Mouse (Mus musculus) ZHBTc4 (cell line): Measurements from ENCODE around the gene Cdh13.

Source experiments
- DNase-seq: peaks from one replicate; pipeline ENCODE4 v3.0.0-alpha.2; 2011; ENCODE audit warnings: low read depth, low spot score

The Cdh13 gene

DNA sequence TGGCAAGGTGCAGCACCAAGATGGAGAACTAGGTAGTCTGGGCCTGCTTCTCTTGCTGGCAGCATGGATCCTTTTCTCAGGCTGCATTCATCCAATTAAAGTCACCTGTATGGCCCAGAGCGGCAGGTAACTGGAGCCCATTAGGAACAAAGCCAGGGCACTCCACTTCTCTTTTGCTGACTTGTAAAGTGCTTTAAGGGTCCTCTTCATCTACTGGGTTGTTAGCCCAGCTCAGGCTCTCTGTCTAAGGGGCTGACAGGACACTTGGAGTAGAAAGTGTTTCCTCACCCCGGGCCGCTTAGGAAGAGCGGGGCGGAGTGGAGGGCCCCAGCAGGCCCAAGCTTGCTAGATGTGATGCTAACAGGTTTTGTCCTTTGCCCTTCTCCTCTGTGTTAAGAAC is 12.9 kb downstream of the Cdh13 start:
- DNase-seq = no peak

DNA sequence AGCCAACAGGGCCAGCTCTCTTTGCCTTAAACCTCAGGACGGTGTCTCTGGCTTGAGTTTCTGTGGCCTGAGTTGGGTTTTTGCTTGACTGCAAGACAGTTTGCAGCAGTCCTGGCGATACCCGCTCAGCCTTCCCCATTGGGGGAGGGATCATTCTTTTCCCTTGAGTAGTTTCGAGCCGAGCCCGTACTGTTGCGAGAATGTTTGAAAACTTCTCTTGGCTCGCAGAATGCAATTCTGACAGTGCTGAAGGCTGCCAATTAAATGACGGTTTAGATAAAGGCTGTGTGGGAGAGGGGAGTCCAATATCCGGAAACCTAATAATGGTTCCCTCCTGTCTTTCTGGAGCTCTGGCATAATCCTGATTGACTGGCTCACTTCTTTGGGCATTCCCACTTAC is 23.4 kb downstream of the Cdh13 start:
- no peak for DNase-seq

DNA sequence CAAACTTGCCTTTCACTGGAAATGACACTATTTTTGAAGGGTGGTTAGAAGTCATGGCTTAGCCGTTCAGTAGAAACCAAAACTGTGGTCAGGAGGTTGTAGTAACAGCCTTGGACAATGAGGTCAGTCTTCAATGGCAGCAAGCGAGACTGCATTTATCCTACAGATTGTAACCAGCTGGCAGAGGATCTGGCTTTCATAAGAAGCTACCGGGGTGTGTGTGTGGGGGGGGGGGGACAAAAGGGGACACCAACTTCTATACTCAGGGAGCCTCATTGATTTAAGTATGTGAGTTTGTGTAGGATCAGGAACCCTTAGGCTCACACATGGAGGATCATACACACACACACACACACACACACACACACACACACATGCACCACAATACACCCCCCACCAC is 25.6 kb downstream of the Cdh13 start:
- no peak for DNase-seq

DNA sequence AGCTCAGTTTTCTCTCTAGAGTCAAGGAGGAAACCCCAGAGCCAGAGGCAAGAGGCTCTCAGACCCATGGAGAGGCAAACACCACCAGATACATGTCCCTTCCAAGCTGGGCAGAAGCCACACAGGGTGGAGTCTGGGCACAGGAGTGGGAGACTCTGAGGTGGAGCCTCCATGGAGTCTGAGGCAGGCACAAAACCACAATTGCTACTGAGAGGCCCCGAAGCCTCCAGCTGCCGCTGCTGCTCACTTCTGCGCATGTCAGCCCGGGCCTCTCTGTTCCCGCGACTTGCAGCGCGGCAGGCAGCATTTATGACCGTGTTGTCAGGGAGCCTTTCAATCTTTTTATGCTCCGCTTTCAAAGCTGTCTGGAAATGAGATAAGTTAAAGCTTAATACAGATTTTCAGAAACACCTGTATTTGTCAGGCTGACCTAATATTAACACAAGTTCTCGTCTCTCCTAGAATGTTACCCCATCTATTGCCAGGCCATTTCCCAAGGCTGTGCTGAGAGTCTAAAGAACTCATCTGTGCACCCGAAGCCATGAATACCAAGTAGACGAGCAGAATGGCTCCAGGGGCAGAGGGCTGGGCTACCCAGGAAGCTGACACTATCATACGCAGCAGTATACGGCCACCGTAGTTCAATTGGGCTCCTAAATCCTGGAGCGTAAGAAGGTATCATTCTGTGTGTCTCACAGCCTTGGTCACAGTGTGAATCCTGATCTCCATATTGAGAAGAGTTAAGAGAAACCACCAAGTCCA is 30.1 kb downstream of the Cdh13 start:
- no peak for DNase-seq

DNA sequence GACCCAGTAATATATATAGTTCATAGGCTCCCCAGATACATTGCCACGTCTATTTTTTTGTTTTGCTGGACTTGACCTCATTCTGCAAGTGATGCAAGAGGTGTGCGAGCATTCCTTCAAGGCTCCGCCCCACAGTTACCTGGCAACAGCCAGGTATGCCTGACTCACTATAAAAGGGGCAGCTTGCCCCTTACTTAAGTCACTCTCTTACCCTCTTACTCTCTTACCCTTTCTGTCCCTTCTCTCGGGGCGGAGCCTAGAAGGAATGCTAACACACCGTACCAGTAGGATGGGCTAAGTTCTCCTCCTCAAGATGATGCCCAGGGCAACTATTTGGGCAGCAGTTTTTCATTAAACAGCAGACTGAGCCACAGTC is 30.6 kb downstream of the Cdh13 start:
- no peak for DNase-seq

DNA sequence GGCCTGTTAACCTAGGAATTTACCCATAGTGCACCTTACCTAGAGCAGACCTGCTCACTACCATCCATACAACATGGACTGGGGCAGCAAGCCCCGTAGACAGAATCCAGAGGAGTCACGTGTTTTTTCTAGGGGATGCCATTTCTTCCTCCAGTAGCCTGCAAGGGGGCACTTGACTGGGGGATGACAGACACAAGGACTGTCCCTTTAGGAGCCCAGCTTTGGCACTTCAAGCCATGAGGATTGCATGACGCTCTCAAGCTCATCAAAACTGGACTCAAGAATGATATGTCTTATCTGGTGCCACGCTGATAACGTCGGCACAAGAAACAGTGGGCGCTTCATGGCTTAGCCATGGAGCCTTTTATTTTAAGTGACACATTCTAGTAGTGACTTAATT is 31.4 kb downstream of the Cdh13 start:
- DNase-seq = no peak

DNA sequence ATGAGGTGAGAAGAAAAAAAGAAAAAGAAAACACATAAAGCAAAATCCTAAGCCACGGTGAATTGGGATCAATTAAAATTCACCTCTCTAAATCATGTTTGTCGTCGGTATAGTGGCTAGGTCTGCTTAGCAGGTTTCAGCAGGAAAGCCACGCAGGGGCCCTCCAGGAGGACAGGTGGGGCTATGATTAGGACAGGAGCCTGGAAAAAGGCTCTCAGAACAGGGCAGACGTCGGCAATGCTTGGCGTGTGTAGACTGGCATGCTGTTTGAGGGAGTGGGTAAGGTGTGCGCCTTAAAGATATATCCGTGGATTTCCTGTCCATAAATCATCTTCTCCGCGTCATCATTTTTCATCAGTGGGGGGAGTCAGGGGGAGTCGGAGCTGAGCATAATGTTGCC is 32.9 kb downstream of the Cdh13 start:
- no peak for DNase-seq

DNA sequence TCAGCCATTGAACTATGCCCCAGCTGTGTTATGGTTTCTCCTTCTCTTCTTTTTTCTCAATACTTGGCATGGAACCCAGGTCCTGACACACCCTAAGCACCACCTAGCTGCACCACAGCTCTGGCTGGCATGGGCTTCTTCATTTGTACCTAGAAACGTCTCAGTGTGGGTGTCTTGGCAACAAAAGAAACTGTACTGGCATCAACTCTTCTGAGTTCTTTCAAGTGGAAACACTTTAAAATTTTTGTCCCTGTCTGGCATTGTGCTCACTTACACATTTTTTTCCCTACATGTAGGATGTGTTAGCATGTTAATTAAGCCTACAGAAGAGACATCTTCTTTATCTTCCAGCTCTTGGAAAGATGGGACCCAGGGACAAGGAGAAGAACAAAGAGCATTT is 37.0 kb downstream of the Cdh13 start:
- DNase-seq = no peak

DNA sequence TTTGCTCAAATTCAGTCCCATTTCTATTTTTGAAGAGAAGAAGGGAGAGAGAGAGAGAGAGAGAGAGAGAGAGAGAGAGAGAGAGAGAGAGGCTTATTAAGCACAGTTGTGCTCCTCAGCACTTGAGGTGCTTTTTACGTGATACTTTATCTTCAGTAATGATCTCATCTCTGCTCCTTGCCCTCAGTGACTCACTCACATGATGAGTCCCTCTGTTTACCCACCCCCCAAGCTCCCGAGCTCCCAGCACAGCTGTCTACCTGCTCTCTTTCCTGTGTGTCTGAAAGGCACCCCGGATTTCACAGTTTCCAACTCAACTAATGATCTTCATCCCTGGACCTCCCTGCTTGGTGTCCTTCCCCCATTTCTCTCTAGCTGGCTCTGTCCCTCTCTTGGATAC is 39.9 kb downstream of the Cdh13 start:
- DNase-seq = no peak

DNA sequence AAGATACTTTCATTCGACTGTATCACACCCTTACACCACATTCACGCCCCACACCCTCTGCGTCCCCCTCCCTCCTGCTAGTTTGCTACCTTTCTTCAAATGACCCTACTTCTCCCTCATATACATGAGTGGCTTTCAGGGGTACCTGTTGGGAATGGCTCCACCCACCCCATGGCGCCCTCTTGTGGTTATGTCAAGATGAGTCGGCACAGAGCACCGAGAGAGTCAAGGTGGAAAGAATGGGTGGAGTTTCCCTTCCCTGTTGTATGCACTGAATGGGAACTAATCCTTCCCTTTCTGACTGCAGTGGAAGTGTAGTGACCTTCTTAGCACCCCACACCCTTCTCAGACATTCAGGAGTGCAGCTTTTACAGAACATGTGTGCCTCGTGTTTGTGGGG is 51.4 kb downstream of the Cdh13 start:
- DNase-seq = peak; percentile 29

DNA sequence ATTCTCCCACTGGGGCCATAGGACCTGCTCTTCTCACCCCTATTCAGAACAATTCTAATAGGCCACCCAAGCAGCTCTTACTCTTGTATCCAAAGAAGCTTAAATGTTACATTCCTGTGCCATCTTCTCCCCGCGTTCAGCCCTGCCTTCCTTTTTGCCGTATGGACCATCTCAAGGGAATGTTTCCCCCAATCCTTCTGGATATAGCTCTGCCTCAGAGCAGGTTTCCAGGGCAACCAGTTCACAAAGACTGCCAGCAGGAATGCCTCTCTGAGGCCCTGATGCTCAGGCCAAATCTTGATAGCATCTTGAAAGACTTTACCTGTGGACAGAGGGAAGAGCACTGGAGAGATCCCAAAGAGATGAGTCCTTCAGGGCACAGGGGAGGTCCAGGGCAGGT is 56.2 kb downstream of the Cdh13 start:
- DNase-seq = no peak

DNA sequence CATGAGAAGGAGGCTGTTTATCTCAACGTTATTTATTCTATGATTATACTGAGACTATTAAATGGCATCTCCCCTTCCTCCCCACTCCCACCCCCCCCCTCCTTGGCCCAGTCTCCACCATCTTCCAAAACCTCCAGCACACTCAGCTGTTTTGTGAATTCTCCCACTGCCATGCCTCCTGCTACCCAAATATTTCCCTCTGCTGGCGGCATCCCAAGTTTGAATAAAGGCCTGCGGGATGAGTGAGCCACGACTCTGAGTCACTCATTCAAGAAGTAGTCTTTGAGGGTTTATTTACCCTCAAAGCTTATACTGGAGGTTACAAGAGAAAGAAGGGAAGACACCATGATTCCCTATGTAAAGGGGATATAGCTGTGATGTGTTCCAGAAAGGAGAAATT is 59.7 kb downstream of the Cdh13 start:
- no peak for DNase-seq

DNA sequence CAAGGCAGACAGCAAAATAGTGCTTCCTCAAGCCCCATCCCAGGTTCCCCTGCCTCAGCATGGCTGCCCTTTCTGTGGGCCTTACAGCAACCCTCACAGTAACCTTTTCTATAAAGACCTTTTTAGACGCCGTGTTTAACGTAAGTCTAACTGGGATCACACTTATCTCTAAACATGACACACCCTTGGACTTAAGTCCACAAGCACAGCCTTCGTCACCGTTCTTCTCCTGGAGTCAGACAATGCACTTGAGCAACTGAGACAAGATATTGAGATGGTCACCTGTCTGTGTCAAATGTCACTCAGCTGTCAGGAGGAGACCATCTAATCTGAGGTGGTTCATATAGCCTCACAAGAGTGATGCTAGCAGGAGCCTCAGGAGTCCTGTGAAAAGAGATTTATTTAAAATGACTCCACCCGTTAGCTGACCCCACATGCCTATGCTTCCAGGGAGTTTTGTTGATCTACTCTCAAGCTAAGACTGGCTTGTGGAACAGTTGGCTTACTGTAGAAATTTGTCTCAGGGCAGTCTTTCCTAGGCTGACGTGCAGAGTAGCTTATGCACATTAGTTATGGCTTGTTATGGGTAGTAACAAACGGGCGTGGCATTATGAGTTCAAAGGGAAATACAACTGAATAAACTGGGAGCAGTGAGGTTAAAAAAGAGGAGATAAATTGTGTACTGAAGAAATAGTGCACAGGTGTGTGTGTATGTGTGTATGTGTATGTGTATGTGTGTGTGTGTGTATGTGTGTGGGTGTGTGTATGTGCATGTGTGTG is 65.4 kb downstream of the Cdh13 start:
- DNase-seq = no peak

DNA sequence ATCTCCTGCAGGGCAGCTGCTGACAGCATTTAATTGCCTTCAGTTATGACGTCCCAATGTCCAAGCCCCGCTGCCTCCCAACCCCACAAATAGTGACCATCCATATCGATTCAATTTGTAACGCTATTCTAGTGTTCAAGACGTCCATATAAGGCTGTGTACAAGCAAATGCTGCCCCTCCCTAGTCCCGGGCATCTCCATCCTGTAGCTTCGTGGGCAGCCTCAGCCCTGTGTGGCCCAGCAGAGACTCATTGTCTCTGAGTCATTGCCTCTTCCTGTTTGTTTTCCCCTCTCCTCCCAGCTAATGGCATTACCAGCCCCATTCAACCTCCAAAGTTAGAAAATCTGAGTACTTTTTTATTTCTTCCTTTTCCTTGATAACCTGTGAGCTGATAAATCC is 66.6 kb downstream of the Cdh13 start:
- no peak for DNase-seq

DNA sequence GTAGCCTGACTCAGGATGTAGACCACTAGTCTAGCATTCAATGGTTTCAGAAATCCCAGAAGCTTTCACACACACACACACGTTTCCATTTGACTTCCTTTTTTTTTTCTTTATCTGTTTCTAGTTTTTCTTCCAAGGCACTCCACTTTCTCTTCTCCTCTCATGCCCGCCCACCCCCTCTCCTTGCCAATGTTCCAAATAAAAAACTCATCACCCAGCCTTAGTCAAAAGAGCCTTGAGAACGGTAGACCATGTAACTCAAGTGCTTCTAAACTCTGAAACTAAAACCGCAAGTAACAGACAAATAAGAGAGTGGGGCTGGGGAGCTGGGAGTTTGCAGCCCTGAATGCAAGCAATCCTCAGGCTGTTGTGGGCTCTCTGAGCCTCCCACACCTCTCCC is 69.5 kb downstream of the Cdh13 start:
- no peak for DNase-seq

DNA sequence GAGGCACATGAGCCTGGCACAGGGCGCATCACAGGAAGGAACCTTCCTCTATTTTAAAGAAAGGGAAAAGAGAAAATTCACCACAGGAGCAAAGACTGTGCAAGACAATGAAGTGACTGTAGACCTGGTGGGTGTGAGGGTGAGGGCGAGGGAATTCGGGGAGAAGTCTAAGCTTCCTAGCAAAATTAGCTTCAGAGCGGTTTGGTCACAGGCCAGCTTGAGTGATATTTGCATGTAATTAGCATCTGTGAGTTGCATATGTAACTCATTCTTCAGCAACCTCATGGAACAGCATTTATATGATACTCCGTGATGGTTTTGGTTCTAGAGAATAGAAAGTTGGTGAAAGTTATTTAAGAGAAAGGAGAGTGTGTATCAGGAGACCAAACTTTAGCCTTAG is 73.5 kb downstream of the Cdh13 start:
- DNase-seq = no peak

DNA sequence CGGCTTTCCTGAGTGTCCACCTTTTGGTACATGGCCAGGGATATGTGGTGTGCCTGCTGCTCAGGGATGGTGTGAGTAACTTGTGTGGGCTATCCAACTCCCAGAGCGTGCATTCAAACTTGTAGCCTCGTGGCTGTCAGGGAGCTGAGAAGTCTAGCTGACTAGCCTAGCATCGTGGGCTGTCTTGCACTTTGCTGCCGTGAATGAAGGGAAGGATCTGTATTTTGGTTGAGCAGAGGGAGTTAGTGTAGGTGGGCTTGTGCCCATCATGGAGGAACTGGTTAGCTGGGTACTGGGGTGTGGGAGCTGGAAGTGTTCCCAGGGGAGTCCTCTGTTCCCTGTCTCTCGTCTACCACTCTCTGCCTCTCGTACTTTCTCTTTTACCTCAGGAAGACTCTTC is 74.1 kb downstream of the Cdh13 start:
- no peak for DNase-seq

DNA sequence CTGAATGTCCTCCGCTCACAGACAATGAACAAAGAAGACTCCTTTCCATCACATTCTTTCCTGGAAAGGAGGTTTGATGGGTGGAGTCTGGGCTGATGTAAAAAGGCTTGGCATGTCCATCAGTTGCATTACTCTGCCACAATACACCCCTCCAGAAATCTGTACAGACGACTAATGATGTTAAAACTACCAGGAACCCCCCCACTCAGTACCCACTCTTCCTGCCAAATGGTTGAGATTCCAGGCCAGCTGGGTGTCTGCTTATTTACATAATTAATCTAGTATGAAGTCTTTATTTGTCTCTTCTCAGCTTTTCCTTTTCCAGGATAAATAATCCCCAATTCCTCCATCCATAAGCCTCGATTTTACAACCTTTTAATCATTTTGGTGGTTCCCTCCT is 80.2 kb downstream of the Cdh13 start:
- no peak for DNase-seq

DNA sequence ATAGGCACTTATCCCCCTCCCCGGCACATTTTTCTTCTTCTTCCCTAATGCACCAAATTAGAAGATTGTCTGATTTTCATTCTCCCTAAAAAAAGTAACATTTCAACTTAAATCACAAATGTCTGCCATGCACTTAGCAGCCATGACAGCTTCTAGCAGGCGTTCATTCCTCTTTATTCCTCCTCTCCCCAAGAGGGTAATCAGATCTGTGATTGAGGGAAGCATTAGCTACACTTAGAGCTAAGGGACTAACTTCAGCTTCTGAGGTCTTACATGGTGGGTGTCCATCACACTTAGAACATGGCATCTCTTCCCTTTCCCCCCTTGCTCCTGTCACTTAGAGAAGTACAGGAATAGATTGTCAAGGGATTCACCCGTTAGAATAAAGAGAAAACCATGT is 89.6 kb downstream of the Cdh13 start:
- no peak for DNase-seq

DNA sequence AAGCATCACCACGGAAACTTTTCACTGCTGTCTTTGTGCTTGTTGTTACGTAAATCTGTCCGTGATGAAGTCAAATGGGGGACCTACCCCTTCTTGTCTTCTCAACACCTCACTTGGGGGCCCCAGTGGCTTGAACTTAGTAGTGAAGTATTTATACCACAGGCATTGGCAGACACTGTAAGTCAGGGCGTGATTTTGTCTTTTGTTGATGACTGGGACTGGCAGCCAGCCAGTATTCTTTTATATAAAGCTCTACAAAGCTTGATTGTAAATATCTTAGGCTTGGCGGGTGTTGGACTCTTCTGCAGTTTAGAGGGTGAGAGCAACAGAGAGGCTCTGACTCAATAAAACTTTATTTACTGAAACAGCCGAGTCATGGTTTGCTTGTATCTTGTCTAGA is 91.2 kb downstream of the Cdh13 start:
- DNase-seq = no peak

DNA sequence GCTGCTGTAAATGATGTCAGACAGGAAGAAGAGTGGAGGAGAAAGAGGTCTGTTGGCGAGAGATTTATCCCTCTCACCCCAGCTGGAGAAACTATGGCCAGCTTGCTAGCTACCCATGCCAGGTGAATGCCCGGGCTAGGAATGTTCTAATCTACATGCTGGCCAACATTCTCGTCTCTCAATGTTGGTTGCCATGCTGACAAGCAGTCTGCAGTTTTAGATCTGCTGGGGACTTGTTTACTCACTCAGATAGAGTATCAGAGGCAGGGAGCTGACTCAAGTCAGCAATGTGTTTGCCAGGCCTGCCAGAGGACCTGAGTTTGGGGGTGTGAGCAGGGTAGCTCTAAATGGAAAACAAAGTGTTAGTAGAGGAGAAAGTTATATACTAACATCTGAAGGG is 93.3 kb downstream of the Cdh13 start:
- DNase-seq = no peak

DNA sequence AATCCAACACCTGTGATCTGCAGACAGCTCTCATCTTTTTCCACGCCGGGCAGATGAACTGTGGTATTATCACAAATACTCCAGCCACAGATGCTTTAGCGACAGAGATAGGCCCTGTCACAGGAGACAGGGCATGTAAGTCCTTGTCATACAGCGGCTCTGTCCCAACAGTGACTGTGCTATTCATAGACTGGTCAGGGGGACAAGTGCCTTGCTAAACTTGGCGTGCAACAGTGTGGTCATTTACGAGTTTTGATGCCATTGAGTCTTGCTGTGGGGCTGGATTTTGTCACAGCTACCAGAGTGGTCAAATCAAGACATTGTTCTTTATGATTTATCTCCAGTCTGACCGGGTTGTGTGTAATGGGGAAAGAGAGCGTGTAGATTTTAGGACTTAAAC is 95.5 kb downstream of the Cdh13 start:
- no peak for DNase-seq

DNA sequence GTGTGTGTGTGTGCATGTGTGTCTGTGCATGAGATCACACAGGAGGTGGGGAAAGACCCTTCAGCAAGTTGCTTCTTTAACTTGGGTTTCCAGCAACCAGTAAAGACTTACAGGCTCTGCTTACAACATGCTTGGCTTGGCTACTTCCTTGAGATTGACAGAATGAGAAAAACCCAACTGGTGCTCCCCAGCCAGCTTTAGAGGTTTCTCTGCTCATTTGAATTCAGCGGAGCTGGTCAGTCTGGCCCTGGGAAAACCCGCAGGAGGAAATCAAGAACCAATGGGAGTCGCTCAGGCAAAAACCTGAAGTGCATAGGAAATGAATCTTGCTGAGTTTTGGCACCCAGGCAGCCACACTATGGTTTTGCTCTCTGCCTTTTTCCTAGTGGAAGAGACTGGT is 96.1 kb downstream of the Cdh13 start:
- DNase-seq = no peak

DNA sequence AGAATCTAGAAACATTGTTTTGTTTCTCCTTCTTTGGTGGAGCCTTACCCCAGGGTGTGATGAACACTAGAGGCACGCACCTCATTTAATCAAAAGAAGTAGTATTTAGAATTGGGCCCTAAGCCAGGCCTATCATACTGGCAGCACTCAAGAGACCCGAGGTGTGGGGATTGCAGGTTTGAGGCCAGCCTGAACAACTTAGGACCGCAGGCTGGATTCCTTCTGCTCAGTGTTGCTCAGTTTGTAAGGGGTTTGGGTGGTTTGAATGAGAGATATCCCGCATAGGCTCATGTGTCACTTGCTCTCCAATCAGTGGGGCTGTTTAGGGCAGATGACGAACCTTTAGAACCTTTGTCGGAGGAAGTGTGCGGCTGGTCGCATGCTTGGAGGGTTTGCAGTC is 96.5 kb downstream of the Cdh13 start:
- no peak for DNase-seq
